Mouse (Mus musculus) ES-CJ7 (cell line): ENCODE measurements around the gene Stab1.

Source experiments
- DNase-seq: peaks from one replicate; pipeline ENCODE4 v3.0.0; 2011; ENCODE audit warnings: low read depth, low spot score

Stab1 gene

GRCm38 (mm10) chr14:31194891-31195513 is 26.6 kb upstream of the Stab1 start:
- no peak for DNase-seq

GRCm38 (mm10) chr14:31194441-31194840 is 26.0 kb upstream of the Stab1 start:
- DNase-seq, result no peak

- no peak for DNase-seq
Measured at GRCm38 (mm10) chr14:31193791-31194190, 25.4 kb upstream of the Stab1 start.

- no peak for DNase-seq
Measured at GRCm38 (mm10) chr14:31191936-31192335, 23.5 kb upstream of the Stab1 start.

GRCm38 (mm10) chr14:31189348-31189747 is 20.9 kb upstream of the Stab1 start:
- no peak for DNase-seq

GRCm38 (mm10) chr14:31188771-31189181 is 20.3 kb upstream of the Stab1 start:
- DNase-seq, result no peak

- DNase-seq, result no peak
Measured at GRCm38 (mm10) chr14:31186656-31187055, 18.2 kb upstream of the Stab1 start.

GRCm38 (mm10) chr14:31184195-31184594 is 15.8 kb upstream of the Stab1 start:
- DNase-seq, result no peak

- no peak for DNase-seq
Measured at GRCm38 (mm10) chr14:31183541-31183940, 15.1 kb upstream of the Stab1 start.

- no peak for DNase-seq
Measured at GRCm38 (mm10) chr14:31182786-31183290, 14.4 kb upstream of the Stab1 start.

- no peak for DNase-seq
Measured at GRCm38 (mm10) chr14:31181512-31181911, 13.1 kb upstream of the Stab1 start.

GRCm38 (mm10) chr14:31179677-31180365 is 11.4 kb upstream of the Stab1 start:
- DNase-seq, result no peak

GRCm38 (mm10) chr14:31177715-31178114 is 9.3 kb upstream of the Stab1 start:
- no peak for DNase-seq

- DNase-seq, result no peak
Measured at GRCm38 (mm10) chr14:31177287-31177686, 8.8 kb upstream of the Stab1 start.

- no peak for DNase-seq
Measured at GRCm38 (mm10) chr14:31173537-31173936, 5.1 kb upstream of the Stab1 start.

- no peak for DNase-seq
Measured at GRCm38 (mm10) chr14:31172781-31173455, 4.5 kb upstream of the Stab1 start.

GRCm38 (mm10) chr14:31171821-31172220 is 3.4 kb upstream of the Stab1 start:
- no peak for DNase-seq

GRCm38 (mm10) chr14:31171386-31171785 is 2.9 kb upstream of the Stab1 start:
- no peak for DNase-seq

- no peak for DNase-seq
Measured at GRCm38 (mm10) chr14:31170963-31171362, 2.5 kb upstream of the Stab1 start.

GRCm38 (mm10) chr14:31169508-31169907 is 1.1 kb upstream of the Stab1 start:
- no peak for DNase-seq

GRCm38 (mm10) chr14:31166827-31167226 is 1.6 kb downstream of the Stab1 start:
- DNase-seq, result no peak

- no peak for DNase-seq
Measured at GRCm38 (mm10) chr14:31165991-31166630, 2.3 kb downstream of the Stab1 start.
